Mouse (Mus musculus): ENCODE measurements around the gene Snupn. TPM values are rescaled to one million over a fixed set of nuclear protein-coding genes. Genes with fewer than 3 reads are reported as not detected.
"Not testable (repeated sequence)": the region's sequence is repeated elsewhere in the genome, so short reads cannot be mapped to it uniquely, and the experiment has no call there.

Gene Snupn
- total RNA-seq (2015): 3.5 and 4.6 TPM in 2 replicates
- 5.0 and 7.1 TPM in 2 replicates for total RNA-seq (2017)

- peak; percentile 100 for ATAC-seq (ENCODE audit: poor library complexity, severe bottlenecking)
Observed at GRCm38 (mm10) chr9:56950414-56951400, at the start of gene Snupn. Gene Snupn, plus strand, starts transcription at chr9:56950878.

DNA sequence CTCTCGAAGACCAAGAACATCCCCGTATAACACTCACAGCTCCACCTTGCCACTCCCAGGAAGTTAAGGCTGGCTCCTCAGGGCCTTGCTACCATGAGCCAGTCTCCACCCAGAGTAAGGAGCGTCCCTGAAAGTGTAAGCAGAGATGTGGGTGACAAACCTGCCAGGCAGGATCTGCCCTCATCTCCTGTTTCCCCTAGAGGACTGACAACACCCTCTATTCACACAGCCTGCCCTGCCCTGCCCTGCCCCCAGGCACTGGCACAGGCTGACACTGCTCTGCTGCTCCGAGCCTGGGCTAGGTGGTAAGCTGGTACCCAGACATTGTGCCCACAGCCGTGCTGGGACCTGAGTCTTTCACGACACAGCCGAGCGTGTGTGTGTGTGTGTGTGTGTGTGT is 49.5 kb upstream of the Snupn start:
- ATAC-seq (ENCODE audit: poor library complexity, severe bottlenecking): no peak

DNA sequence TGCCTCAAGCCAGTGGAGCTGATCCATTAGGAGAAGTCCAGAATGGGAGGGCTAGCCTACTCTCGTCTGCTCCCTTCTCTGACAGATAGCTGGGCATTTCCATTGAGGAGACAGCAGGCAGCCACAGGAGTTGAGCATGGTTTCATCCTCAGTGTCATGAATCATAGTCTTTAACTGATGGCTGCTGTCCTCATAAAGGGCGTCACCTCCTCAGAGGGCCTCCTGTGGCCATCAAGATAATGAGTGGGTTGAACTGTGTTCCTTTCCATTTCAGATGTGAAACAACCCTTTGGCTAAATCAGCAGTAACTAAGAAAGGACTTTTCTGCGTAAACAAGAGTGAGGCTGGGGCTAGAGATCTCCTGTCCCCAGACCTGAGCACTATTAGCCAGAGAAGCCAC is 47.0 kb upstream of the Snupn start:
- ATAC-seq (ENCODE audit: poor library complexity, severe bottlenecking): no peak

GRCm38 (mm10) chr9:56907549-56907948 is 43.1 kb upstream of the Snupn start:
- ATAC-seq (ENCODE audit: poor library complexity, severe bottlenecking): no peak

DNA sequence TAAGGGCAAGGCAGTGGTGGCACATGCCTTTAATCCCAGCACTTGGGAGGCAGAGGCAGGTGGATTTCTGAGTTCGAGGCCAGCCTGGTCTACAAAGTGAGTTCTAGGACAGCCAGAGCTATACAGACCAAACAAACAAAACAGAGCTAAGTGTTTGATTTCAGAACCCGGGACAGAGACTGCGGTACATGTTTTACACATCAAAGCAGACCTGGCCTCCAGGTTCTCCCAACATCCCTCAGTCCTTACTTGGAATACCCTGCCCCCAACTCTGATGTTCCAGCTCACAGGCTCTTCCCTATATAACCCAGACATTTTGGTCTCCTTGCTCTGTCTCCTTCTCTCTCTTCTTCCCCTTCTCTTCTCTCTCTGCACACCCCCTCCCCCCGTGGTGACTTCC is 40.7 kb upstream of the Snupn start:
- ATAC-seq (ENCODE audit: poor library complexity, severe bottlenecking): not testable (repeated sequence)

- ATAC-seq (ENCODE audit: poor library complexity, severe bottlenecking): no peak
Observed at GRCm38 (mm10) chr9:56911017-56911416, 39.7 kb upstream of the Snupn start.

DNA sequence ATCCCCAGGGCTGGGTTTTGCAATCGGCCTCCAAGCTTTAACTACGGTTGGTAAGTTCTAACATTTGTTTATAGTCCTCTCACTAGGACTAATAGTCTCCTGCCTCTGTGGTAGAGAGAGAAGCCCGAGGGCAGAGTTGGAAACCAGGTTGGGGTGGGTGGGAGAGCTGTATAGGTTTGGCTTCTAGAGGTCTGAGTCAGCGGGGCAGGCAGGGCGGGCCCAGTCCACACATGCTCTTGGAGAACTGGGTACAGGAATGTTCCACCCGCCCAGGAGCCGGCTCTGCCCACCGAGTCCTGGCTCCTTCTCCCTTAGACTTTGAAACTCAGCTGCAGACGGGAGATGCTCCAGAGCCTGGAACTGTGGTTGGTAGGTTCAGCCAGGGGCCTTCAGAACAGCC is 36.7 kb upstream of the Snupn start:
- ATAC-seq (ENCODE audit: poor library complexity, severe bottlenecking): no peak

GRCm38 (mm10) chr9:56915116-56915515 is 35.6 kb upstream of the Snupn start:
- no peak for ATAC-seq (ENCODE audit: poor library complexity, severe bottlenecking)

GRCm38 (mm10) chr9:56915695-56916410 is 34.8 kb upstream of the Snupn start:
- no peak for ATAC-seq (ENCODE audit: poor library complexity, severe bottlenecking)

- no peak for ATAC-seq (ENCODE audit: poor library complexity, severe bottlenecking)
Observed at GRCm38 (mm10) chr9:56917131-56917530, 33.5 kb upstream of the Snupn start.

- ATAC-seq (ENCODE audit: poor library complexity, severe bottlenecking): no peak
Observed at GRCm38 (mm10) chr9:56918466-56918865, 32.2 kb upstream of the Snupn start.

DNA sequence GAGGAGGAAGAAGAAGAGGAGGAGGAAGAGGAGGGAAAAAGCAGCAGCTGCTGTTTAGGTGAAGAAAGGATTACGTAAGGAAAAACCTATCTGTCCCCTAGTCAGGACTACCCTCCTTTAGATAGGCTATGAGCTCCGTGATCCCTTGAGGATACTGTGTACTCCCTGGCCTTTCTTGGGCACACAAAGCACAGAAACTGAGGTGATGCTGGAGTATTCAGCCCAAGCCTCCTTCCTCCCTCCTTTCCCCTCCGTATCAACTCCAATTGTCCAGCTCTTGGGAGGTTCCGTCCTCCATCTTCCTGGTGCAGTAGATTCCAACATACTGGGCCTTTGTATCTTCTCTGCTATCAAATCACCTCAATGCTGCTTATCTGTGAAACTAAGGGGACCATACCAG is 27.9 kb upstream of the Snupn start:
- ATAC-seq (ENCODE audit: poor library complexity, severe bottlenecking): no peak

- no peak for ATAC-seq (ENCODE audit: poor library complexity, severe bottlenecking)
Observed at GRCm38 (mm10) chr9:56923841-56924650, 26.6 kb upstream of the Snupn start.

DNA sequence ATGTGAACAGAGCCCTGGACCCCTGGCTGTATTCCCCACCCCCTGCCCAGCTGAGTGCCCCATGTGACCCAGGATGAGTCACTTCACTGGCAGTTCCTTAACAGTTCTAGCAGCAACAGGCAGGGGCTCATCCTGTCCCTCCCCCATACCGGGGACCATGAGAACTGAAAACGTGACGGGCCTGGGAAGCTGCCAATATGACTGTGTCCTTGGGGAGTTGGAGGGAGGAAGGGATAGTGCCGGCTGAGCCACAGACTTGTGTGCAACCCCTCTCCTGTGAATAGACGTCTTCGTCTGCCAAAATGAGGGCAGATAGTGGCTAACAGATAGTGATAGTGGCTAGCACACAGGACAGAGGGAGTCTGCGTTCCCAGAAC is 26.0 kb upstream of the Snupn start:
- ATAC-seq (ENCODE audit: poor library complexity, severe bottlenecking): no peak

GRCm38 (mm10) chr9:56925291-56926024 is 25.2 kb upstream of the Snupn start:
- ATAC-seq (ENCODE audit: poor library complexity, severe bottlenecking): no peak

DNA sequence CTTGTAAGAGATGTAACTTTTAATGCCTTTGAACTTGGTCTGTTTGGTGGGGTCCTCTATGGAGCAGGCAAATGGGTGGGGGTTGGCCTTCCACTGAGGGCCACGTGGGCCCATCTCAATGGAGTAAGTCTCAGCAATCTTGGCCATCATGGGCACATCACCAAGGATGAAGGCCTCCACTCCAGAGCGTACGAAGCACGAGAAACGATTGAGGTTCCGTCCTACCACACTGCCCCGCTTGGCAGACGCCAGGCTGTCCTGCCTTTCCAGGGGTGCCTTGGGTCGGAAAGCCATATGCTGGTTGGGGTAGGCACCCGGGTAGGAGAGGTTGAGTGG is 24.7 kb upstream of the Snupn start:
- ATAC-seq (ENCODE audit: poor library complexity, severe bottlenecking): no peak

GRCm38 (mm10) chr9:56926387-56926786 is 24.3 kb upstream of the Snupn start:
- no peak for ATAC-seq (ENCODE audit: poor library complexity, severe bottlenecking)

DNA sequence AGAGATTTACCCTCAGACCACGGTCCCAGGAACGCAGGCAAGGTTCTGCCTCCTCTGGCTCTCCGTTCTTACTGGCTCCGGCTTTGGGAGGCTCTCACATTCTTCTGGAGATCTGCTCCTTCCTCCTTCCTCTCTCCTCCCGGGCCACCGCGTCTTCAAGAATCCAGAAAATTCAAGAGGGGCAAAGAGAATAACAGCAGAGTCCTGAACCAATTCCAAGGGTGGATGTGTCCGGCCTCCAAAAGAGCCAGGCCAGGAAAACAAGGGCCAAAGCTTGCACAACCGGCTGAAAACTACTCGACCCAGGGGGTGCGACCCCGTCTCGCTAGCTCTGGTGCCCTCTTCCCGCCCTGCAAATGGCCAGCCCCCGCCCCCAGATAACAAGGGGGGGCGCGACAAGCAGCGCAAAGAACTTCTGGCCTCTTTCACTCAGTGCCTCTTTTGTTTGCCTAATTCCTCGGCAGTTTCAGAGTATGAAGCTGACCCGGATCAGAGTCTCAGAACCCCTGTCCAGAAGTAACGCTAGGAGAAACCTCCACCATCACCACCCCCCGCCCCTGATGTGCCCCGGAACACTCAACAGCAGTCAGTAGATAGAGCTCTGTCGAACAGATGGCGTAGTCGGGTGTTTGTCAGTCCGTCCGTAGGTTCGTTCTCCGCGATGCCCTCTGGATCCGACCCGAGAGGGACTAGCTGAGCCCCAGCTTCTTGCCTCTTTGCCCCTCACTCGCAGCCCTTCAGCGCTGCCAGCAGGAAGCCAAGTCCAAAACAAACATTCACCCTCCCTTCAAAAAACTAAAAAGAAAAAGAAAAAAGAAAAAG is 23.3 kb upstream of the Snupn start:
- peak; percentile 39 for ATAC-seq (ENCODE audit: poor library complexity, severe bottlenecking)

- ATAC-seq (ENCODE audit: poor library complexity, severe bottlenecking): peak; percentile 85
Observed at GRCm38 (mm10) chr9:56928041-56928811, 22.5 kb upstream of the Snupn start, which contains the start of gene Snx33. Gene Snx33, minus strand, starts transcription at chr9:56928371.

All from megakaryocyte, adult 5-6 weeks (primary cell).